Mouse (Mus musculus) spleen, postnatal 14 days (tissue): ENCODE results near the gene Noxo1.
A peak's percentile ranks its signal among the peaks of the same experiment; 100 is the strongest.

Source experiments
- DNase-seq, 2 experiments: peaks; one replicate each; pipeline ENCODE4 v3.0.0; 2021 to 2022; ENCODE audit warnings: low spot score in 2 of 2

The Noxo1 gene

GRCm38 (mm10) chr17:24739926-24740325, 43.9 kb downstream of the Noxo1 start:
- no peak for DNase-seq

- no peak for DNase-seq
These were observed 46.3 kb downstream of the Noxo1 start for GRCm38 (mm10) chr17:24742307-24742706.

- DNase-seq: no peak
These were observed 47.9 kb downstream of the Noxo1 start for GRCm38 (mm10) chr17:24743896-24744295.

GRCm38 (mm10) chr17:24744381-24744780, 48.3 kb downstream of the Noxo1 start:
- no peak for DNase-seq

- DNase-seq: peak; percentile 57 to 79
These were observed 49.8 kb downstream of the Noxo1 start for GRCm38 (mm10) chr17:24745526-24746497.

- DNase-seq: no peak
These were observed 51.0 kb downstream of the Noxo1 start for GRCm38 (mm10) chr17:24746986-24747385.
